Mouse (Mus musculus): Measurements from ENCODE around the gene Eci2. TPM values are rescaled to one million over a fixed set of nuclear protein-coding genes. Genes with fewer than 3 reads are reported as not detected.

The Eci2 gene
- total and polyA plus RNA-seq, 3 experiments = 118 to 260 (median 234) TPM

DNA sequence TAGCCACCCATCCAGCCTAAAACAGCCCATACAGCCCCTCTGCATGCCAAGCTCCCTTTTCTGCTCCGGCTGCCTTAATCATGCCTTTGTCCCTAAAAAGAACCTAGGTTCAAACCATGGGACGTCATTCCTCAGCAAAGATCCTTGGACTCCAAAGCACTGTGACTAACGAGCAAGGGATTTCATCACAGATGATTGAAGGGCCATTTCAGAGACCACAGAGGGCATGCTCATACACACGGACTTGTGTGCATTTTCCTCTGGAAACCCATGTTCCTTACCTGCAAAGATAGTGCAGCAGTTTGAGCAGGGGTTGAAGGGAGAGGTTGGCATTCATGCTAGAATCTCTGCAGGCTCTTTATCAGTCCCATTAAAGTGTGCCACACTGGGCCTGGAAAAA lies 37.5 kb upstream of the Eci2 start:
- Histone ChIP-seq H3K4me3 (no peak overlapping the region), H3K79me2 (replicated peaks; ENCODE audit: control insufficient read depth, insufficient read depth, low read length) (no peaks in the 10 kb centered on the region), H3K9ac (ENCODE audit: low read depth, low read length) (no peak overlapping the region), H3K36me3 (ENCODE audit: control insufficient read depth, insufficient read depth, low read length) (peaks cover 4% of the 10 kb centered on the region; the same call in 1 of the 2 replicates), H3K27me3 (ENCODE audit: control insufficient read depth, insufficient read depth, low read length) (no peaks in the 10 kb centered on the region), H3K4me1 (ENCODE audit: control insufficient read depth, insufficient read depth, low read length) (no peaks in the 10 kb centered on the region), H3K27ac (no peak overlapping the region)
- DNase-seq = no peak
- intact Hi-C loops (cut with DNase I) = no loop called here
- 86% methylated on average over 4 of the region's 4 CpGs for WGBS
- TF ChIP-seq CTCF (IDR thresholded peaks at IDR 0.05) (no peak), EP300 (IDR thresholded peaks at IDR 0.05; ENCODE audit: insufficient read depth, low read depth, low read length) (no peak), POLR2A (IDR thresholded peaks at IDR 0.05; ENCODE audit: insufficient read depth, low read depth, low read length) (no peak)

DNA sequence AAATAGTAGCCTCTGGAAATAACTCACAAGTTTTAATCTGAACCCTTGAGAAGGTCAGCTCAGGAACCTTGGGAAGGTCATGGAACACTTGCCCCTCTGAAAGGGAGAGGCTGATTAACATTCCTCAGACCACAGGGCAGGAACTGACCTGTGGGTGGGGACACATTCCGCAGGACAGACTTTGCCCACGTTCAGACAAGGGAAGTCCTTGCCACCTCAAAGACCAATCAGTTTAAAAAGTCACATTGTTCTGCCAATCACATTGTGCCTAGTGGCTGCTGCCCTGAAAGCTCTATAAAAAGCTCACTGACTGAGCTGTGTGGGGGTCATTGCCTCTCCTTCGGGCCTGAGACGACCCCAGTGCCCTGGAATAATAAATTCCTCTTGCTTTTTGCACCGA lies 31.2 kb upstream of the Eci2 start:
- H3K36me3 ChIP-seq (ENCODE audit: control insufficient read depth, insufficient read depth, low read length) = no peaks in the 10 kb centered on the region
- TF ChIP-seq POLR2A (IDR thresholded peaks at IDR 0.05; ENCODE audit: insufficient read depth, low read depth, low read length) = no peak
- no peak for TF ChIP-seq EP300 (IDR thresholded peaks at IDR 0.05; ENCODE audit: insufficient read depth, low read depth, low read length)
- TF ChIP-seq CTCF (IDR thresholded peaks at IDR 0.05) = no peak
- no peaks in the 10 kb centered on the region for H3K27me3 ChIP-seq (ENCODE audit: control insufficient read depth, insufficient read depth, low read length)
- no peak for DNase-seq
- peaks cover 1% of the 10 kb centered on the region; the same call in 1 of the 2 replicates for H3K4me1 ChIP-seq (ENCODE audit: control insufficient read depth, insufficient read depth, low read length)
- H3K4me3 ChIP-seq = no peak overlapping the region
- no peak overlapping the region for H3K27ac ChIP-seq
- intact Hi-C loops (cut with DNase I) = no loop called here
- H3K79me2 ChIP-seq (replicated peaks; ENCODE audit: control insufficient read depth, insufficient read depth, low read length) = no peaks in the 10 kb centered on the region
- 6% methylated on average over 5 of the region's 5 CpGs for WGBS
- H3K9ac ChIP-seq (ENCODE audit: low read depth, low read length) = no peak overlapping the region

DNA sequence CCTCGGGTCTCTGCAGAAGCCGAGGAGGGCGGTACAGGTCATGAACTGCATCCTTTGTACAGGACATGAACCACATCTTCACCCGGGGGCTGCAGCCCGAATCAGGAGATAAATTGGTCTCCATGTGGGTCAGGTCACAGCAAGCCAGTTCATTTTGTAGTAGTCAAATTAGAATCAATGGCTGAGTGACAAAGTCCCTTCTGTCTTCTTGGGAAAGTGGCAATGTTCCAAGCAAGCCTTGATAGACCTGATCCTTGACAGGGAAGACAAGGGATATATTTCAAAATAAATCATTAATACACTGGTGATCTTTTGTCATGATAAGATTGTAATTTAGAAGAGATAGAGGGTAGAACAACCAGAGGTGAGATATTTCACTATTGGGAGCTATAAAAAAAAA lies 9.6 kb upstream of the Eci2 start:
- H3K79me2 ChIP-seq (replicated peaks; ENCODE audit: control insufficient read depth, insufficient read depth, low read length) = no peaks in the 10 kb centered on the region
- TF ChIP-seq CTCF (IDR thresholded peaks at IDR 0.05) (no peak), POLR2A (IDR thresholded peaks at IDR 0.05; ENCODE audit: insufficient read depth, low read depth, low read length) (no peak), EP300 (IDR thresholded peaks at IDR 0.05; ENCODE audit: insufficient read depth, low read depth, low read length) (no peak)
- DNase-seq = no peak
- no peak overlapping the region for H3K4me3 ChIP-seq
- no peaks in the 10 kb centered on the region for H3K27me3 ChIP-seq (ENCODE audit: control insufficient read depth, insufficient read depth, low read length)
- 44% methylated on average over 5 of the region's 5 CpGs for WGBS
- intact Hi-C loops (cut with DNase I) = no loop called here
- no peak overlapping the region for H3K27ac ChIP-seq
- H3K9ac ChIP-seq (ENCODE audit: low read depth, low read length) = no peak overlapping the region
- H3K36me3 ChIP-seq (ENCODE audit: control insufficient read depth, insufficient read depth, low read length) = no peaks in the 10 kb centered on the region
- no peaks in the 10 kb centered on the region for H3K4me1 ChIP-seq (ENCODE audit: control insufficient read depth, insufficient read depth, low read length)

DNA sequence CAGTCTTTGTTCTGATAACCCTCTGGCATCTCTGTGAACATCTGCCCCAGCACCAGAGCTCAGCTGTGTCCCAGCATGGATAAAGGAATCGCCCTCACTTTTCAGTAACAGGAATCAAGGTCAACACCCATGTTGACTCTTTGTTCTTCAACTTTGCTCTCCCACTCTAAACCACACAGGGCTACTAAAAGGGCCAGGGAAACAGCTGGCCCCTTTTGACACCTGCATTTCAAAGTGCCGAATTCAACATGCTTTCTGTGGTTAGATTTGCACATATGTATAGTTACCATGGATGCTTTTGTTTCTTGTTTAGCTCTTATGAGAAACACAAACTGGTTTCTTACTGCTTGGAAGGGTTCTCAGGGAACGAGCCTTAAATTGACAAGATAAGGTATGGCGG lies 8.8 kb upstream of the Eci2 start:
- Histone ChIP-seq H3K4me1 (ENCODE audit: control insufficient read depth, insufficient read depth, low read length) (no peaks in the 10 kb centered on the region), H3K79me2 (replicated peaks; ENCODE audit: control insufficient read depth, insufficient read depth, low read length) (no peaks in the 10 kb centered on the region), H3K27me3 (ENCODE audit: control insufficient read depth, insufficient read depth, low read length) (no peaks in the 10 kb centered on the region), H3K4me3 (no peak overlapping the region), H3K36me3 (ENCODE audit: control insufficient read depth, insufficient read depth, low read length) (no peaks in the 10 kb centered on the region), H3K9ac (ENCODE audit: low read depth, low read length) (no peak overlapping the region), H3K27ac (no peak overlapping the region)
- 72% methylated on average over 4 of the region's 4 CpGs for WGBS
- no peak for DNase-seq
- intact Hi-C loops (cut with DNase I) = no loop called here
- TF ChIP-seq CTCF (IDR thresholded peaks at IDR 0.05) = no peak
- TF ChIP-seq EP300 (IDR thresholded peaks at IDR 0.05; ENCODE audit: insufficient read depth, low read depth, low read length) = no peak
- TF ChIP-seq POLR2A (IDR thresholded peaks at IDR 0.05; ENCODE audit: insufficient read depth, low read depth, low read length) = no peak

DNA sequence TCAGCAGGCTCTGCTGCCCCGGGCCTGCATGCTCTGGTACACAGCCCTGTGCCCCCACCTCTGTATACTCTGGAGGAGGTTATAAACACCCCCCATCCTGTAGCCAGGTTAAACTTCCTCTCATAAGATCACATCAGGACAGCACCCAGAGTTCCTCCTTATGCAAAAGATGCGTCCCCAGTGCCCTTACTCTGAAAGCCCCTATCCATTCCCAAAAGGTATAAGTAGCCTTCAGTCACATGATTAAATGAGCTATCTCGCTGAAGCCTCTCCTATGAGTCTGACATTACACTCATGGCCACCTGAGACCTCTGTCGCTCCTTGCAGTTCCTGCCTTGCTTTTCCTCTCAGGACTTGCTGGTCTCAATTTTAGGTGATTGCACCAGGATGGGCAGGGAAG lies 6.7 kb upstream of the Eci2 start:
- 74% methylated on average over 4 of the region's 4 CpGs for WGBS
- DNase-seq = no peak
- H3K9ac ChIP-seq (ENCODE audit: low read depth, low read length) = no peak overlapping the region
- H3K27ac ChIP-seq = no peak overlapping the region
- H3K4me1 ChIP-seq (ENCODE audit: control insufficient read depth, insufficient read depth, low read length) = no peaks in the 10 kb centered on the region
- no peak overlapping the region for H3K4me3 ChIP-seq
- intact Hi-C loops (cut with DNase I) = loop anchor here (5.0 kb wide), 1 partner anchor 739 kb away; no protein-coding TSS in a partner anchor
- H3K27me3 ChIP-seq (ENCODE audit: control insufficient read depth, insufficient read depth, low read length) = no peaks in the 10 kb centered on the region
- H3K36me3 ChIP-seq (ENCODE audit: control insufficient read depth, insufficient read depth, low read length) = no peaks in the 10 kb centered on the region
- no peak for TF ChIP-seq EP300 (IDR thresholded peaks at IDR 0.05; ENCODE audit: insufficient read depth, low read depth, low read length)
- TF ChIP-seq CTCF (IDR thresholded peaks at IDR 0.05) = no peak
- no peak for TF ChIP-seq POLR2A (IDR thresholded peaks at IDR 0.05; ENCODE audit: insufficient read depth, low read depth, low read length)
- no peaks in the 10 kb centered on the region for H3K79me2 ChIP-seq (replicated peaks; ENCODE audit: control insufficient read depth, insufficient read depth, low read length)

DNA sequence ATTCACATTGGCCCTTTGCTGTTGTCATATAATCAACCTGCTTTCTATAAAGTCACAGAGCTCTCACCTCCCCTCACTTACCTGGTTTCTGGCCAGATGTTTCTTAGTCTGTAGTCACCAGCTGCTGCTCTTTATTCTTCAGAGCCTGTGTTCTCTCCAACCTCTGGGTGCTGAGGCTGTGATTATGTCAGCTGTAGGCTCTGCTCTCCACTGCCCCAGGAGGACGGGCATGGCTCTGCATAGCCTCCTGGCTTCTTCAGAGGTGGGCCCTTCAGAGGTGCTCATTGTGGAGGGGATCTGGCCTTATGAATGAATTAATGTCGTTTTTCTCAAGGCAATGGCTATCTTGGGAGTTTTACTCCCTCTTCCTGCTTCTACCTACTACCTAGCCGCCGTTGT lies 4.8 kb upstream of the Eci2 start:
- H3K27ac ChIP-seq = no peak overlapping the region
- H3K36me3 ChIP-seq (ENCODE audit: control insufficient read depth, insufficient read depth, low read length) = no peaks in the 10 kb centered on the region
- TF ChIP-seq CTCF (IDR thresholded peaks at IDR 0.05) = peak; percentile 47
- TF ChIP-seq EP300 (IDR thresholded peaks at IDR 0.05; ENCODE audit: insufficient read depth, low read depth, low read length) = no peak
- intact Hi-C loops (cut with DNase I) = loop anchor here (2.0 to 5.0 kb wide), 2 partner anchors 741 to 915 kb away; no protein-coding TSS in a partner anchor
- 74% methylated on average over 4 of the region's 4 CpGs for WGBS
- H3K79me2 ChIP-seq (replicated peaks; ENCODE audit: control insufficient read depth, insufficient read depth, low read length) = no peaks in the 10 kb centered on the region
- H3K4me1 ChIP-seq (ENCODE audit: control insufficient read depth, insufficient read depth, low read length) = no peaks in the 10 kb centered on the region
- no peak overlapping the region for H3K4me3 ChIP-seq
- no peaks in the 10 kb centered on the region for H3K27me3 ChIP-seq (ENCODE audit: control insufficient read depth, insufficient read depth, low read length)
- no peak overlapping the region for H3K9ac ChIP-seq (ENCODE audit: low read depth, low read length)
- DNase-seq = no peak
